Mouse (Mus musculus) hindbrain, embryonic 13.5 days (tissue): ENCODE measurements around the gene Hspa8. TPM values are rescaled to one million over a fixed set of nuclear protein-coding genes. Genes with fewer than 3 reads are reported as not detected.
"Not testable (repeated sequence)": the region's sequence is repeated elsewhere in the genome, so short reads cannot be mapped to it uniquely, and the experiment has no call there.

Source experiments
- ATAC-seq: fragments of 200-750 bp; cut with Nextera tagmentation; 2 replicates; pipeline ENCODE4 v1.8.0; 2017; ENCODE audit warnings: moderate TSS enrichment; ENCODE audit not compliant: low FRiP score
- H3K27ac ChIP-seq: fragments of 300-500 bp; sonication (generic); 2 replicates; pipeline ENCODE4 v1.5.1; 2015; ENCODE audit warnings: inconsistent platforms, mild to moderate bottlenecking, moderate library complexity
- H3K27me3 ChIP-seq: fragments of 300-500 bp; sonication (generic); 2 replicates; pipeline ENCODE4 v1.6.1; 2015; ENCODE audit warnings: mild to moderate bottlenecking, inconsistent platforms
- H3K36me3 ChIP-seq: fragments of 300-500 bp; sonication (generic); 2 replicates; pipeline ENCODE4 v1.6.1; 2015; ENCODE audit warnings: mild to moderate bottlenecking, inconsistent platforms
- H3K4me1 ChIP-seq: fragments of 300-500 bp; sonication (generic); replicated peaks from 2 replicates; pipeline ENCODE4 v1.6.1; 2015; ENCODE audit warnings: inconsistent platforms
- H3K4me2 ChIP-seq: fragments of 300-500 bp; sonication (generic); 2 replicates; pipeline ENCODE4 v1.6.1; 2015; ENCODE audit warnings: inconsistent platforms, mild to moderate bottlenecking, moderate library complexity
- H3K4me3 ChIP-seq: fragments of 300-500 bp; sonication (generic); 2 replicates; pipeline ENCODE4 v1.5.1; 2015; ENCODE audit warnings: mild to moderate bottlenecking, inconsistent platforms
- H3K9ac ChIP-seq: fragments of 300-500 bp; sonication (generic); 2 replicates; pipeline ENCODE4 v1.6.1; 2015; ENCODE audit warnings: mild to moderate bottlenecking, inconsistent platforms
- H3K9me3 ChIP-seq: fragments of 300-500 bp; sonication (generic); 2 replicates; pipeline ENCODE4 v1.6.1; 2016; ENCODE audit warnings: inconsistent platforms
- WGBS: fragments of 180-500 bp; shearing (Covaris S2); methylation state at CpG from one replicate; pipeline ENCODE4 v1.1.7; 2015; 5-methylcytosine and 5-hydroxymethylcytosine counted together
- polyA plus RNA-seq: library from polyadenylated mRNA; unstranded; fragments of >200 nt; fragmentation: Nextera tagmentation; extraction: Ambion mirVana; gene quantifications from 2 replicates; pipeline ENCODE4 v1.2.1, GENCODE M21; 2015

Hspa8 gene
- polyA plus RNA-seq, 1 experiment from 2014 or later = 2,865 TPM

DNA sequence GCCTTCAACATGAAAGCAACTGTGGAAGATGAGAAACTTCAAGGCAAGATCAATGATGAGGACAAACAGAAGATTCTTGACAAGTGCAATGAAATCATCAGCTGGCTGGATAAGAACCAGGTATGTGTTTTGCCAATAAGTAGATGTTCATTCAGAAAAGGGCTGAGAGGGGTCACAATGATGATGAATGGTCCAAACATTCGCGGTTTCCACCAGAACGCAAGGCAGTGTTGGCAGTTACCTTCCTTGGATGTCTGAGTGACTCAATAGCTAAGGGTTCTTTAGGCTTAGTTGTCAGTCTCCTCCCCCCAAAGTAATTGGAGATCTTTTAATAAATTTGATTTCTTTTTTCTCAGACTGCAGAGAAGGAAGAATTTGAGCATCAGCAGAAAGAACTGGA lies 3.8 kb downstream of the Hspa8 start:
- peak overlapping the region; percentile 11 for H3K4me2 ChIP-seq
- peaks cover 41% of the 10 kb centered on the region for H3K36me3 ChIP-seq
- not testable (repeated sequence) for H3K4me3 ChIP-seq, H3K27me3 ChIP-seq, H3K9me3 ChIP-seq, ATAC-seq, H3K27ac ChIP-seq, H3K9ac ChIP-seq
- WGBS = 55% methylated on average over 3 of the region's 3 CpGs
- H3K4me1 ChIP-seq = peaks cover 67% of the 10 kb centered on the region

DNA sequence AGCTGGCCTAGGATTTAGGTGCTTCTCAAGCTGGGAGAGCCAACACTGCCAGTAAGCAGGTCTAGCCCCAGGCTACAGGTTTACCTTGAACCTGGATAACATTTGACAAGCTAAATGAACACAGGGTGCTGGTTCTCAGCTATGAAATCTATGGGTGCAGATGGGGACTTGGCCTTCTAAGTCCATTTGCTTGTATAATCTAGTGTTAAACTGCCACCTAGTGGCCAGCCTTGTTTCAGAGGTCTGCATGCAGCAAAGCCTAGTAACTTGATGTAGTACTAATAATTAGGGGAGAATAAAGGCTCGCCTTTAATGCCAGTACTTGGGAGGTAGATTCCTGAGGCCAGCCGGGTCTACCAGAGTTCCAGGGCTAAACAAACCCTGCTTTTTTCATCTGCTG lies 4.5 kb downstream of the Hspa8 start:
- Histone ChIP-seq H3K4me2 (peak overlapping the region; percentile 22), H3K4me1 (peaks cover 67% of the 10 kb centered on the region), H3K36me3 (peaks cover 41% of the 10 kb centered on the region), H3K9ac (no peak overlapping the region), H3K9me3 (no peaks in the 10 kb centered on the region), H3K27ac (no peak overlapping the region; the same call in 1 of the 2 replicates), H3K27me3 (no peaks in the 10 kb centered on the region), H3K4me3 (peak overlapping the region; percentile 16; the same call in 1 of the 2 replicates)
- ATAC-seq = no peak
- 31% methylated on average over 2 of the region's 2 CpGs for WGBS

DNA sequence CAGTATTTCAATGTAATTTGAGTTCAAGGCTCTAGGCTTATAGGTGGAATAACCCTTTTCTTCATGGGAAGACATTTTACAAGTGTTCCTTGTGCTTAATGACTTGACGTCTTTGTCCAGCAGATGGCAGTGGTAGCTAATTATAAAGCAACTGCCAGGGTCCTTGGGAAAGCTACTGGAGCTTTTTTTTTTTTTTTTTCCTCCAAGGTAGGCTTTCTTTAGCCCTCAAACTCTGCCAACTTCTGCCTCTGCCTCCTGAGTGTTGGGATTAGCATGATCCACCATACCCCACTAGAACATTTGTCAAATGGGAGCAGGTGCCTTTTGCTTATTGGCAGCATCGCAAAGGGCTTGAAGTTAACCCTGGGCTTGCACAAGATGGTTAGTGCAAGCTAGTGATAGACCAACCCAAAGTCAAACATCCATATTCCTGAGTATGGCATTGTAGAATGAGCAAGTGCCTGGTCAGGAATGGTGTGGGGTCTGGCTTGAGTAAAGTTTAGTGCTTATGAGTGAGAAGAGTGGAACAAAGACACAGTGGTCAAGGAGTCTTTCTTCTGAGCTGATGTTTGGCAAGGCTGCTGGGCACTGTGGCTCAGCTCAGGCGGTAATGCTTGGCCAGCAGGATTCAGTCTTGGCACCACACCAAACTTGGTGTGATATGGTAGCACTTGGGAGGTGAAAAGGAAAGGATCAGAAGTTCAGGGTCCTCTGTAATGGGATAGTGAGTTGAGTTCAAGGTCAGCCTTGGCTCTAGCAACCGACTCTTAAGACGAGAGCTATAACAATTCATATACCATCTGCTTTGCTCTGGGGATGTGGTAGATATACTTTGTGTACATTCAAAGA lies 5.9 kb downstream of the Hspa8 start:
- Histone ChIP-seq H3K9me3 (no peaks in the 10 kb centered on the region), H3K36me3 (peaks cover 41% of the 10 kb centered on the region), H3K4me2 (no peak overlapping the region), H3K27ac (peak overlapping the region; percentile 80), H3K9ac (no peak overlapping the region), H3K4me3 (no peak overlapping the region), H3K27me3 (no peaks in the 10 kb centered on the region), H3K4me1 (peaks cover 67% of the 10 kb centered on the region)
- 24% methylated on average over 5 of the region's 5 CpGs for WGBS
- ATAC-seq = 0 out of 2 replicates have a peak, but pooled peaks have one; percentile 9

DNA sequence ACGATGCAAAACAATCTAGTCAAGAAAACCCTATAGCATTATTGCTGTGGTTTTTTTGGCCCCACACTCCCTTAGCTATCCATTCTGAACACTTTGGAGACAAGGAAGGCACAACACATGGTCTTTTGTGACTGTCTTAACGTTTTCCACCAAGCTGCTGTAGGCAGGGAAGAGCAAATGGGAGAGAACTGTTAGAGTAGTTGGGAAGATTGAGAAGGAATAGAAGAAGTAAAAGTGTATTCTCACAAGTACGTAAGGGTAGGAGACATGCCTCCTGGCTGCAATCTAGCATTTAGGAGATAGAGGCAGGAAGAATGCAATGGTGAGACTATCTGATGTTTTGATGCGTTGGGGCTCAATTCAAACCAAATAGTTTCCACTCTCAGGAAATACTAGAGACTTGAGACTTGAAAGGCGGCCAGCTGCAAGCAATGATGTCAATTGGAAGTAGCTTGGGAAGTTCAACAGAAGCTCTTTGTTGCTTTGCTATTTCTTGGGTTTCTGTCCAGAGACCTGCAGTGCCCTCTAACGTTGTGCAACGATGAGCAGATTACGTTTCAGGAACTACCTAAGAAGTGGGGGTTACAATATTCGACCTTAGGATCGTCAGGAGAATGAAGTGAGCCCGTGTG lies 6.6 kb downstream of the Hspa8 start:
- Histone ChIP-seq H3K27me3 (no peaks in the 10 kb centered on the region), H3K4me1 (peaks cover 67% of the 10 kb centered on the region), H3K36me3 (peaks cover 41% of the 10 kb centered on the region), H3K9ac (peak overlapping the region; percentile 29; the same call in 1 of the 2 replicates), H3K4me3 (no peak overlapping the region), H3K4me2 (no peak overlapping the region), H3K27ac (peak overlapping the region; percentile 80), H3K9me3 (no peaks in the 10 kb centered on the region)
- 33% methylated on average over 11 of the region's 11 CpGs for WGBS
- ATAC-seq = no peak

DNA sequence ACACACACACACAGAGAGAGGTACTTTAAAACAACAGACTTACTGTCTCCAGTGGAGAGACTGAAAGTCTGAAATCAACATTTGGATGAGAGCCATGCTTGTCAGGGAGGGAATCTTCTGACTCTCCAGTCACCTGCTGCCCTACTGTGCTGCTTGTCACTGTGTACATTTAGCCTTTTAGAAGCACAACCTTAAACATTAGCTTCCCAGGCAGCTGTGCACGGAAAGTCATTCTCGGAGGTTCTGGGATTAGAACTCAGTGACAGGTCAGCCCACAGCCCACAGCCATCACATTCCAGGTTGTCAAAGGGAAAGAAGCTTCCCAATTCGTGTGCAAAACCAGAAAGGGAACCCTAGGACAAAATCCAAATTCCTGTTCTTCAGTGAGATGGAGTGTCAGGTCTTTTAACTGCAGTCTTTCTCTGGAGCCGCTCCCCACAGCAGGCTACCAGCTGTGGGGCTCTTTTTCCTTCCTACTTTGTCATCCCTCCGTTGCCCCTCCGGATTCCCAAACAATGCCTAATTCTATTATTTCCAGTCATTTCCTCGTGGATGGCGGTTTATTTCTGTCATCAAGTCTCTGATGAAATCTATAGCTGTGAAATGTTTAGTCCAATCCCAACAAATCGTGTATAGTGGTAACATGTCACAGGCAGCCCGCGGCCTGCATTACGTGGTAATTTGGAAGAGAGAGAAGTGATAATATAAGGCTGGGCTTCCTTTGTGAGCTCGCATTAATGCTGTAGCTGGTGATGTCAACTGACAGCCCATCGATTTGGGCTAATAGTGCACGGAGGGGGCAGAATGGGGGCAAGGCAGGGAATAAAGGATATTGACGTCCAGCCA lies 7.5 kb downstream of the Hspa8 start:
- Histone ChIP-seq H3K27me3 (no peaks in the 10 kb centered on the region), H3K4me2 (0 out of 2 replicates have a peak overlapping the region, but pooled peaks have one; percentile 19), H3K27ac (peak overlapping the region; percentile 80), H3K9ac (peak overlapping the region; percentile 53), H3K4me3 (no peak overlapping the region), H3K36me3 (peaks cover 37% of the 10 kb centered on the region), H3K4me1 (peaks cover 63% of the 10 kb centered on the region), H3K9me3 (no peaks in the 10 kb centered on the region)
- 13% methylated on average over 16 of the region's 16 CpGs for WGBS
- peak; percentile 59 for ATAC-seq

DNA sequence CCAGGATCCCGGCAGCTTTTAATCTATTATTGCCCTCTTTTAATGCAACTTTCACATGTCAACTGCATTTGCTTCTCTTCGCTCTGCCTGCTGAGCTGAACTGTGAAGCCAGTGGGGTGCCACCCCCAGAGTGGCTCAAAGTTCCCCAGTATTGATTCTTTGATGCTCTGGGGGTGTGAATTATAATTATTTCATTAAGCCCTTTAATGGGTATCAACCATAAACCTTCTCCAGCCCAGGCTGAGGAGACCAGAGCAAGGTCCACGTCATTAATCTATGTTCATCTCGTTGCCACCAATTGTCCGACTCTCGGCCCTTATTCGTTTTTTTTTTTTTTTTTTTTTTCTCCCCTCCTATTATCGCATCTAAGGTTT lies 8.1 kb downstream of the Hspa8 start:
- Histone ChIP-seq H3K36me3 (peaks cover 35% of the 10 kb centered on the region), H3K9ac (peak overlapping the region; percentile 53; the same call in 1 of the 2 replicates)
- 30% methylated on average over 8 of the region's 8 CpGs for WGBS

DNA sequence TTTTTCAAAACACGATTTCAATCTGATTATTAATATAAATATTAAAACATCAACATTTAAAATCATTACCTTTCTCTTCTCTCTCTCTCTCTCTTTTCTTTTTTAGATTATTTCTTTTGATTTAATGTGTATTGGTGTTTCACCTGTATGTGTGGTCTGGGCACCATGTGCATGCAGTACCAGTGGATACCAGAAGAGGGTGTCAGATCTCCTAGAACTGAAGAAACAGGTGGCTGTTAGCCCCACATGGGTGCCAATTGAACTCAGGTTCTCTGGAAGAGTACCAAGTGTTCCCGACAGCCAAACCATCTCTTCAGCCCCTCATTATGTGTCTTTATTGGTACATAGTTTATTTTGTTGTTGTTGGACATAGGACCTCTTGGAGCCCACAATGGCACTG lies 11.1 kb downstream of the Hspa8 start:
- H3K4me3 ChIP-seq = no peak overlapping the region
- H3K36me3 ChIP-seq = peaks cover 13% of the 10 kb centered on the region
- no peak overlapping the region for H3K9ac ChIP-seq
- WGBS = 46% methylated on average over 2 of the region's 2 CpGs
- no peaks in the 10 kb centered on the region for H3K27me3 ChIP-seq
- no peak for ATAC-seq
- H3K4me1 ChIP-seq = peaks cover 27% of the 10 kb centered on the region
- no peaks in the 10 kb centered on the region for H3K9me3 ChIP-seq
- H3K27ac ChIP-seq = no peak overlapping the region
- H3K4me2 ChIP-seq = no peak overlapping the region

More for the DNA sequence above, 8.1 kb downstream of the Hspa8 start:
- H3K9me3 ChIP-seq = no peaks in the 10 kb centered on the region
- H3K4me3 ChIP-seq = no peak overlapping the region
- 0 out of 2 replicates have a peak overlapping the region, but pooled peaks have one; percentile 19 for H3K4me2 ChIP-seq
- ATAC-seq = no peak
- H3K4me1 ChIP-seq = peaks cover 57% of the 10 kb centered on the region
- H3K27ac ChIP-seq = peak overlapping the region; percentile 80
- H3K27me3 ChIP-seq = no peaks in the 10 kb centered on the region

DNA sequence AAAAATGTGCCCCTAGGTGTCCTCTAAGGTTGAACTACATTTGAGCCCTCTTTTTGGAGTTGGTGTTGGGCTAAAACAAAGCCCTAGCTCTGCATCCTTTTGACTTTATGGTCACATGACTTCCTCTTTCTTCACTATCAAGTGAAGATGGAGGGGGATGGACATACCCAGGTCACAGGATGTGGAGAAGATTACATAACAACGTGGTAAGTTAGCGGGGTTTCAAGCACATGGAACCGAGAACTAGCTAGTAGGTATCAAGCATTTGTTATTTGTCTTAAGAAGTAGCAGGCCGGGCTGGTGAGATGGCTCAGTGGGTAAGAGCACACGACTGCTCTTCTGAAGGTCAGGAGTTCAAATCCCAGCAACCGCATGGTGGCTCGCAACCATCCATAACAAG lies 13.3 kb downstream of the Hspa8 start:
- Histone ChIP-seq H3K36me3 (peaks cover 12% of the 10 kb centered on the region; the same call in 1 of the 2 replicates), H3K4me2 (no peak overlapping the region), H3K27me3 (no peaks in the 10 kb centered on the region), H3K9me3 (no peaks in the 10 kb centered on the region), H3K27ac (no peak overlapping the region), H3K4me1 (peaks cover 5% of the 10 kb centered on the region; the same call in 1 of the 2 replicates), H3K4me3 (no peak overlapping the region), H3K9ac (no peak overlapping the region)
- 88% methylated on average over 7 of the region's 7 CpGs for WGBS
- no peak for ATAC-seq

DNA sequence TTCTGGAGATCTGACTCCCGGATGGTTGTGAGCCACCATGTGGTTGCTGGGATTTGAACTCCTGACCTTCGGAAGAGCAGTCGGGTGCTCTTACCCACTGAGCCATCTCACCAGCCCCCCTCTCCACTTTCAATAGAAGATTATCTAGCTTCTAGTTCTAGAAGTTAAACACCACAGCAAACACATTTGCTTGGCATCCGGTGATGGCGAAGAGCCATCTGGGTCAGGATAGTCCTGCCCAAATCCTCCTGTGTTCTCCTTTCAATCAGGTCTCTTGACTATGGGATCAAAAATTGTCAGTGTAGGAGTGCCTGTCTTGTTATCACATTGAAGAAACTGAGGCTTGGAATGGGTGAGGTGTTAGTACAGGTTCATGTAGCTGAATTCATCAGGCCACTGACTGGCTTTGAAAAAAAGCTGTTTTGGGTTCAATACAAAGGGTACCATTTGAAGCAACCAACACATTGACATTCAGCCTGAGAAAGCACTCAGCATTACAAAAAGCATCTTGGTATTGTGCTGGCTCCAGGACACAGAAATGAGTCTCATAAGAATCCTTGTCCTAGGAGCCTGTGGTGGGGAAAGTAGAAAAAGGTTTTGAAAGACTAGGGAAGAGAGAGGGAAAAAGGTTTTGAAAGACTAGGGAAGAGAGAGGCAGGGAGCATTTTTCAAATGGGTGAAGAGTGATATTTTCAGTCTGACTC lies 16.7 kb downstream of the Hspa8 start:
- H3K9ac ChIP-seq = no peak overlapping the region
- H3K4me1 ChIP-seq = peaks cover 12% of the 10 kb centered on the region
- peaks cover 12% of the 10 kb centered on the region; the same call in 1 of the 2 replicates for H3K36me3 ChIP-seq
- no peak for ATAC-seq
- no peaks in the 10 kb centered on the region for H3K27me3 ChIP-seq
- H3K4me2 ChIP-seq = no peak overlapping the region
- 83% methylated on average over 5 of the region's 5 CpGs for WGBS
- H3K9me3 ChIP-seq = no peaks in the 10 kb centered on the region
- no peak overlapping the region for H3K4me3 ChIP-seq
- H3K27ac ChIP-seq = 0 out of 2 replicates have a peak overlapping the region, but pooled peaks have one; percentile 1

DNA sequence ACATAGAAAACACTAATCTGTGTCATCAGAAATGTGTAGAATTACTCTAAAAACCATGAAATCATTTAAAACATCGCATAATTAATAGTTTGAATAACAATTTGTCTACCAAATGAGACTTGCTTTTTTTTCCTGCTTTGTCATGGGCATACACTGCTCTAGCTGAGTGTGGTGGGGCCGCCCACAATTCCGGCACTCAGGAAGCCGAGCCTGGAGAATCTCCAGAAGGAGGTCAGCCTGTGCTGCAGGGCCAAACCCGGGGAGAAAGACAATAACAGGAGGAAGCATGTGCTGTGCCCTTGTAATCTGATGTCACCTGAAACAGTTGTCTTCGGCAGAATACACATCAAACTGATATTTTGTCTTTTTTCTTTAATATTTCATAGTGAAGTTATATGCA lies 24.8 kb downstream of the Hspa8 start:
- Histone ChIP-seq H3K4me3 (no peak overlapping the region), H3K27ac (no peak overlapping the region), H3K36me3 (no peaks in the 10 kb centered on the region)

DNA sequence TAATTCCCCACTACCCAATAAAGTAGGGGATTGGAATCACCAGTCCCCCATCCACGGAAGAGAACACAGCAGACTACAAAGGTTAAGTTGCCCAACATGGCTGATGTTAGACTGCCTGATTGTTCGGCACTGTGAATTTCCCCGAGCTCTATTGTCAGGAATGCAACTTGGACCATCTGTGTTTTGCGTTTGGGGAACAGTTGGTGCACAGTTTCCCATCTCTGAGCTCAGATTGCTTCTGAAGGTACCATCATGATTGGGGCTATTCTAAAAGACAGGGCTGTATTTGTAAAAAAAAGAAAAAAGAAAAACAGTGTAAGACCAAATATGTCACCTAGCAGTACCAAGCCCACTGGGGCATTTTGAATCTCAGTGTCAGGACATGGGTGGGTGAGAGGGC lies 26.6 kb downstream of the Hspa8 start:
- H3K36me3 ChIP-seq = no peaks in the 10 kb centered on the region
- ATAC-seq = no peak
- H3K9ac ChIP-seq = no peak overlapping the region
- WGBS = 85% methylated on average over 4 of the region's 4 CpGs
- no peak overlapping the region for H3K4me3 ChIP-seq
- no peaks in the 10 kb centered on the region for H3K9me3 ChIP-seq
- H3K4me2 ChIP-seq = no peak overlapping the region
- peaks cover under 1% of the 10 kb centered on the region for H3K4me1 ChIP-seq
- no peaks in the 10 kb centered on the region for H3K27me3 ChIP-seq
- H3K27ac ChIP-seq = no peak overlapping the region

More for the DNA sequence above, 24.8 kb downstream of the Hspa8 start:
- WGBS = 54% methylated on average over 6 of the region's 6 CpGs
- Histone ChIP-seq H3K27me3 (no peaks in the 10 kb centered on the region), H3K9ac (no peak overlapping the region), H3K4me1 (peaks cover 12% of the 10 kb centered on the region), H3K9me3 (no peaks in the 10 kb centered on the region), H3K4me2 (no peak overlapping the region)
- ATAC-seq = no peak
